Mouse (Mus musculus) testis, adult 10 weeks (tissue): ENCODE results near the gene Mthfsd. TPM values are rescaled to one million over a fixed set of nuclear protein-coding genes. Genes with fewer than 3 reads are reported as not detected.

ENCODE experiments used
- polyA plus RNA-seq: library from polyadenylated mRNA; stranded (reverse); fragments of 350-450 nt; fragmentation: Illumina TruSeq; extraction: RNeasy Lipid Tissue Mini Kit (QIAGEN cat#74804); gene quantifications from one replicate; pipeline ENCODE4 v1.2.3, GENCODE M21; 2014; ENCODE audit warnings: low read depth, low replicate concordance

Mthfsd gene
- polyA plus RNA-seq = 5.7 TPM

GRCm38 (mm10) chr8:121107668-121108656 lies at the start of gene Mthfsd:
Mthfsd (minus strand) TSS chr8:121108392.

GRCm38 (mm10) chr8:121127756-121128375 lies 19.7 kb upstream of the Mthfsd start, which contains the start of gene Foxl1:
Foxl1 (plus strand) TSS chr8:121127940.

GRCm38 (mm10) chr8:121115948-121116347 lies 7.8 kb upstream of the Mthfsd start, which contains the start of gene Foxc2:
Foxc2 (plus strand) TSS chr8:121116171.

GRCm38 (mm10) chr8:121084210-121084951 lies 23.8 kb downstream of the Mthfsd start, which contains the start of gene Foxf1:
Foxf1 (plus strand) TSS chr8:121084386.

Other genes with a start within 250 kb of the Mthfsd start
- gene Foxf1, start 24.0 kb downstream of the Mthfsd start, polyA plus RNA-seq = 0.50 TPM
- gene Foxc2, start 7.8 kb upstream of the Mthfsd start, polyA plus RNA-seq = 0.07 TPM
- not detected for gene Foxl1, start 19.5 kb upstream of the Mthfsd start, polyA plus RNA-seq